Mouse (Mus musculus): ENCODE data around the gene Rasgef1a. TPM values are rescaled to one million over a fixed set of nuclear protein-coding genes. Genes with fewer than 3 reads are reported as not detected.

The Rasgef1a gene
- polyA plus RNA-seq, 1 experiment from 2014 or later, result 0.19 TPM

DNA sequence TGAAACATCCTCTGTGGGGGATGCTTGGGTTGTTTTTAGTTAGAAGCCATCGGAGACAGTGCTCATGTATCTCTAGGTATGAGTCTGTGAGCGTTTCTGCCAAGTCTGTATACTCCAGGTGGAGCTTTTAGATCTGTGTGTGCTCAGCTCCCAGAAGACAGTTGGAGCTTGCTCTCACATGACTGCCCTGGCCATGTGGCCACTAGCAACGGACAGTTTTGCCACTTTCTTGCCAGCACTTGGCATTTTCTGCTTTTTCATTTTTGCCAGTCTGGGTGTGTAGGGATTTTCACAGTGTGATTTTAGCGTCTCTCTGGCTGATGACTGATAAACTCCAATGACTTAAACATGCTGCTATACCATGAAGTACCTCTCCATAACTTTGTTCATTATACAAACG is 52.0 kb downstream of the Rasgef1a start:
- Histone ChIP-seq H3K36me3 (ENCODE audit: control insufficient read depth, insufficient read depth, low read length) (no peaks in the 10 kb centered on the region), H3K27ac (replicated peaks) (no peak overlapping the region), H3K4me1 (replicated peaks; ENCODE audit: control insufficient read depth, insufficient read depth) (peaks cover 4% of the 10 kb centered on the region; the same call in 1 of the 2 replicates), H3K4me2 (replicated peaks; ENCODE audit: low read depth) (no peak overlapping the region), H3K9me3 (ENCODE audit: control insufficient read depth, low read length) (no peaks in the 10 kb centered on the region), H3K9ac (ENCODE audit: low read length) (no peak overlapping the region), H3K27me3 (ENCODE audit: control insufficient read depth, insufficient read depth, low read length) (no peaks in the 10 kb centered on the region), H3K4me3 (ENCODE audit: low read depth, low read length) (no peak overlapping the region)
- no peak for ATAC-seq (ENCODE audit: low FRiP score, low TSS enrichment)
- DNase-seq (ENCODE audit: low spot score), result no peak
- 68% methylated on average over 5 of the region's 5 CpGs for WGBS
- TF ChIP-seq EP300 (optimal IDR thresholded peaks at IDR 0.05), result no peak
- TF ChIP-seq CTCF (IDR thresholded peaks at IDR 0.05; ENCODE audit: low read depth), result no peak

DNA sequence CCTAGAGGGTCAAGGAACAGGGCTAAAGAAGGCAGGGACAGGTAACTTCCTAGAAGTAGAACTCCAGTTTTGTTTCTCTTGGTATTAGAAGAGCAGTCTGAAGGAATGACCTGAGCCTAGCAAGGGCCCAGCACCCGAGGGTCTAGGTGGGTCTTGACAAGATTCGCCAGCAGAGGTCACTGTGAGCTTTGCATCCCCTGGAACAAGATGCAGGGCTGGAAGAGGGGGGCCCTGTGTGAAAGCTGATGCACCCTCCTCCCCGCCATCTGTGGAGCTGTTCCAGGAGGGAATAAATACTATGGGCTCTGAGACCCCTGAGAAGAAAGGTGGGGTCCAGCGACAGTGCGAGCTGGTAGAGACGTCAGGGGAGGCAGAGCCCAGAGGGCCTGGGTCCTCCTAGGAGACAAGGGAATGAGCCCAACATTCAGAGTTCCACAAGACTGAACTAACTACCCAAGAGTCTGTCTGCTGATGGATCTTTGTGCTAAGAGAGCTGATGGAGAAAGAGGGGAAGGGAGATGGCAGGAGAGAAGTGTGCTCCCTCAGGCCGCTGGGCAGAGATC is 53.8 kb downstream of the Rasgef1a start:
- H3K4me1 ChIP-seq (replicated peaks; ENCODE audit: control insufficient read depth, insufficient read depth), result peaks cover 4% of the 10 kb centered on the region; the same call in 1 of the 2 replicates
- DNase-seq (ENCODE audit: low spot score) (peak; percentile 56), ATAC-seq (ENCODE audit: low FRiP score, low TSS enrichment) (peak; percentile 47; the same call in 1 of the 2 replicates)
- no peaks in the 10 kb centered on the region for H3K27me3 ChIP-seq (ENCODE audit: control insufficient read depth, insufficient read depth, low read length)
- H3K9me3 ChIP-seq (ENCODE audit: control insufficient read depth, low read length), result no peaks in the 10 kb centered on the region
- TF ChIP-seq CTCF (IDR thresholded peaks at IDR 0.05; ENCODE audit: low read depth) (peak; percentile 79), EP300 (optimal IDR thresholded peaks at IDR 0.05) (no peak)
- H3K4me3 ChIP-seq (ENCODE audit: low read depth, low read length), result no peak overlapping the region
- H3K27ac ChIP-seq (replicated peaks), result no peak overlapping the region
- 18% methylated on average over 7 of the region's 7 CpGs for WGBS
- no peak overlapping the region for H3K9ac ChIP-seq (ENCODE audit: low read length)
- H3K4me2 ChIP-seq (replicated peaks; ENCODE audit: low read depth), result no peak overlapping the region
- H3K36me3 ChIP-seq (ENCODE audit: control insufficient read depth, insufficient read depth, low read length), result no peaks in the 10 kb centered on the region

DNA sequence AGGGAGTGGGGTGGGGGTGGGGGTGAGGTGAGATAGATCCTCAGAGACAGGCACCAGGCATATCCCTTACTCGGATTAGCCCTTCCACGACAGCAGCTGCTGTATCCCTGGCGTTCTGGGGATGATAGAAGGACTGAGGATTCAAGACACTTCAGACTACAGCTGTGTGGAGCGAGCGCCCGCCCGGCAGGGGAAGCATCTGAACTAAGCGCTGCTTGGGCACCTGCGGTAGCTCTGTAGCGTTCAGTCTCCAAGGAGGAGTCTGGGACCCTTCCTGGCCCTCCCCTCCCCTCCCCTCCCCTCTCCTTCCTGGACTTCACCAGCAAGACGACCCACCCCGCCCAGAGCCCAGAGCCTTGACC is 54.6 kb downstream of the Rasgef1a start:
- H3K4me3 ChIP-seq (ENCODE audit: low read depth, low read length), result peak overlapping the region; percentile 45
- H3K9me3 ChIP-seq (ENCODE audit: control insufficient read depth, low read length), result no peaks in the 10 kb centered on the region
- peaks cover 4% of the 10 kb centered on the region; the same call in 1 of the 2 replicates for H3K4me1 ChIP-seq (replicated peaks; ENCODE audit: control insufficient read depth, insufficient read depth)
- DNase-seq (ENCODE audit: low spot score), result no peak
- peak overlapping the region; percentile 23; the same call in 1 of the 2 replicates for H3K9ac ChIP-seq (ENCODE audit: low read length)
- H3K4me2 ChIP-seq (replicated peaks; ENCODE audit: low read depth), result peak overlapping the region; percentile 95
- ATAC-seq (ENCODE audit: low FRiP score, low TSS enrichment), result peak; percentile 34; the same call in 1 of the 2 replicates
- 0% methylated on average over 12 of the region's 12 CpGs for WGBS
- no peak overlapping the region for H3K27ac ChIP-seq (replicated peaks)
- H3K36me3 ChIP-seq (ENCODE audit: control insufficient read depth, insufficient read depth, low read length), result no peaks in the 10 kb centered on the region
- H3K27me3 ChIP-seq (ENCODE audit: control insufficient read depth, insufficient read depth, low read length), result no peaks in the 10 kb centered on the region
- no peak for TF ChIP-seq EP300 (optimal IDR thresholded peaks at IDR 0.05)
- TF ChIP-seq CTCF (IDR thresholded peaks at IDR 0.05; ENCODE audit: low read depth), result no peak

DNA sequence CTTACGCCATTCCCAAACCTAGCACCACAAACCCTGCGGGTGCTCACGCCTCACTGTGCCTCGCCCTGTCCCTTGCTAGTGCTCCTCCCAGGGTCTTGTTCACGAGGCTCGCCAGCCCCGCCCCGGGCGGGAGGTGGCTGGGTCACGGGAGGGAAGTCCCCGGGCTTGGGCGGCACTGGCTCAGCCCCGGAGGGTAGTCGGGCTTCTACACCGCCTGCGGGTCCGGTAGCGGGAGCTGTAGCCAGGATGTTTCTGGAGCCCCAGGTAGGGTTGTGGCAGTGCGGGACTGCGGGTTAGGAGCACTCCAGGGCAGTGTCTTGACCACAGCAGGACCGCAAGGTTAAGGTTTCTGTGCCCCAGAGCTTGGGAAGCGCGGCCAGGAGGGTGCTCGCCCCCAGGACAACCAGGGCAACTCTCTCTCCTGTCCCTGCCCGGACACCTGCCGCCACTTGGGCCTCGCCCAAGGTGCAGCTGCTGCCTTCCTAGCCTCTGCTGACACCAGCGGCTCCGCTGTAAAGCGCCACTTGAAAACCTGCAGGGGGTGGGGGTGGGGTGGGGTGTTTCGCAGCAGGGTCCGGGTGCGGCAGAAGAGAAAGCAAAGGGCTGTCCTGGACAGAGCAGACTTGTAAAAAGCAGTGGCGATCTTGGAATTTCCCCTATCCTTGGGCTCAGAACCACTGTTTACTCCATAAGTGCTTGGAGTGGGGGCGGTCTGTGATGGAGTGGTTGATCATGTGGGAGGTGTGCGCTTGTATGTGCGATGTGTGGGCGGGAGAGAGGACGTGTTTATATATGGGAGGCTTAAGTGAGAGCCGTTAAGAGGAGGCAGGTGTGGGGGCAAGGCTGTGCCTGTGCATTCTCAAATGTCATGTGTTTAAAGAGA is 55.2 kb downstream of the Rasgef1a start:
- peak; percentile 56 for ATAC-seq (ENCODE audit: low FRiP score, low TSS enrichment)
- Histone ChIP-seq H3K36me3 (ENCODE audit: control insufficient read depth, insufficient read depth, low read length) (no peaks in the 10 kb centered on the region), H3K4me1 (replicated peaks; ENCODE audit: control insufficient read depth, insufficient read depth) (peaks cover 4% of the 10 kb centered on the region; the same call in 1 of the 2 replicates), H3K27me3 (ENCODE audit: control insufficient read depth, insufficient read depth, low read length) (no peaks in the 10 kb centered on the region), H3K9me3 (ENCODE audit: control insufficient read depth, low read length) (no peaks in the 10 kb centered on the region), H3K4me2 (replicated peaks; ENCODE audit: low read depth) (peak overlapping the region; percentile 95), H3K27ac (replicated peaks) (no peak overlapping the region), H3K9ac (ENCODE audit: low read length) (peak overlapping the region; percentile 23), H3K4me3 (ENCODE audit: low read depth, low read length) (peak overlapping the region; percentile 45)
- under 1% methylated on average over 40 of the region's 40 CpGs for WGBS
- no peak for TF ChIP-seq EP300 (optimal IDR thresholded peaks at IDR 0.05)
- no peak for TF ChIP-seq CTCF (IDR thresholded peaks at IDR 0.05; ENCODE audit: low read depth)
- peak; percentile 70 for DNase-seq (ENCODE audit: low spot score)

- 67% methylated on average over 7 of the region's 7 CpGs for WGBS
- H3K9me3 ChIP-seq (ENCODE audit: control insufficient read depth, low read length), result no peaks in the 10 kb centered on the region
Observed at GRCm38 (mm10) chr6:118067720-118068119, 56.5 kb downstream of the Rasgef1a start.

More at GRCm38 (mm10) chr6:118067720-118068119, 56.5 kb downstream of the Rasgef1a start:
- TF ChIP-seq CTCF (IDR thresholded peaks at IDR 0.05; ENCODE audit: low read depth), result peak; percentile 53
- no peak for TF ChIP-seq EP300 (optimal IDR thresholded peaks at IDR 0.05)
- no peak for DNase-seq (ENCODE audit: low spot score)
- no peaks in the 10 kb centered on the region for H3K27me3 ChIP-seq (ENCODE audit: control insufficient read depth, insufficient read depth, low read length)
- no peak overlapping the region for H3K4me2 ChIP-seq (replicated peaks; ENCODE audit: low read depth)
- no peak overlapping the region for H3K4me3 ChIP-seq (ENCODE audit: low read depth, low read length)
- no peak for ATAC-seq (ENCODE audit: low FRiP score, low TSS enrichment)
- H3K36me3 ChIP-seq (ENCODE audit: control insufficient read depth, insufficient read depth, low read length), result no peaks in the 10 kb centered on the region
- H3K9ac ChIP-seq (ENCODE audit: low read length), result no peak overlapping the region
- H3K4me1 ChIP-seq (replicated peaks; ENCODE audit: control insufficient read depth, insufficient read depth), result peaks cover 4% of the 10 kb centered on the region; the same call in 1 of the 2 replicates
- no peak overlapping the region for H3K27ac ChIP-seq (replicated peaks)
